Mouse (Mus musculus) liver, embryonic 12.5 days (tissue): ENCODE measurements around the gene Rbm4b. TPM values are rescaled to one million over a fixed set of nuclear protein-coding genes. Genes with fewer than 3 reads are reported as not detected.

ENCODE experiments used
- ATAC-seq: fragments of 200-750 bp; cut with Nextera tagmentation; 2 replicates; pipeline ENCODE4 v1.8.0; 2017; ENCODE audit warnings: moderate number of reproducible peaks, mild to moderate bottlenecking, moderate library complexity
- H3K27ac ChIP-seq: fragments of 300-500 bp; sonication (generic); 2 replicates; pipeline ENCODE4 v1.5.1; 2016; ENCODE audit warnings: mild to moderate bottlenecking
- H3K27me3 ChIP-seq: fragments of 300-500 bp; sonication (generic); replicated peaks from 2 replicates; pipeline ENCODE4 v1.6.1; 2016; ENCODE audit warnings: mild to moderate bottlenecking, moderate library complexity
- H3K36me3 ChIP-seq: fragments of 300-500 bp; sonication (generic); 2 replicates; pipeline ENCODE4 v1.6.1; 2016; ENCODE audit warnings: mild to moderate bottlenecking, moderate library complexity
- H3K4me1 ChIP-seq: fragments of 300-500 bp; sonication (generic); 2 replicates; pipeline ENCODE4 v1.6.1; 2016
- H3K4me2 ChIP-seq: fragments of 300-500 bp; sonication (generic); 2 replicates; pipeline ENCODE4 v1.6.1; 2016; ENCODE audit warnings: mild to moderate bottlenecking, moderate library complexity
- H3K4me3 ChIP-seq: fragments of 300-500 bp; sonication (generic); 2 replicates; pipeline ENCODE4 v1.5.1; 2016; ENCODE audit warnings: mild to moderate bottlenecking, moderate library complexity
- H3K9ac ChIP-seq: fragments of 300-500 bp; sonication (generic); 2 replicates; pipeline ENCODE4 v1.6.1; 2016; ENCODE audit warnings: mild to moderate bottlenecking, moderate library complexity
- H3K9me3 ChIP-seq: fragments of 300-500 bp; sonication (generic); replicated peaks from 2 replicates; pipeline ENCODE4 v1.6.1; 2016; ENCODE audit warnings: mild to moderate bottlenecking, moderate library complexity
- WGBS: fragments of 180-500 bp; shearing (Covaris S2); methylation state at CpG from one replicate; pipeline ENCODE4 v1.1.7; 2016; ENCODE audit not compliant: insufficient replicate concordance; 5-methylcytosine and 5-hydroxymethylcytosine counted together
- polyA plus RNA-seq: library from polyadenylated mRNA; unstranded; fragments of >200 nt; fragmentation: Nextera tagmentation; extraction: Ambion mirVana; gene quantifications from 2 replicates; pipeline ENCODE4 v1.2.1, GENCODE M21; 2016

Rbm4b gene
- polyA plus RNA-seq, 1 experiment from 2014 or later, result 24.0 TPM

DNA sequence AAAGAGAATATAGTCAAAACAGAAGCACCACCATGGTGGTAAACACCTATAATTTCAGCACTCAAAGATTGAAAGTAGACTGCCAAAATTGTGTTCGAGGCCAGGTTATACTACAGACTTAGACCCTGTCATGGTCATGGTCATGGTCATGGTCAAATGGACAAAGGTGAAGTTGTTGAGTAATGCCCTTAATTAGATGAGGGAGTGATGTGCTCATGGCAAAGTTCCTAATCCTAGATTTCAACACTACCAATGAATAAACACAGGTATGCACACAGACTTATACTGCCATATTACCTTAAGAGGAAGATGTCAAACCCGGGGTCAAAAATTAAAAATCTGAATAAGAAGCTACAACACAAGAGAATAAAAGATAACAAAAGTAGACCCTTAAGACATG lies 30.0 kb downstream of the Rbm4b start:
- peaks cover 99% of the 10 kb centered on the region for H3K36me3 ChIP-seq
- H3K9ac ChIP-seq, result no peak overlapping the region
- 92% methylated on average over 2 of the region's 2 CpGs for WGBS

DNA sequence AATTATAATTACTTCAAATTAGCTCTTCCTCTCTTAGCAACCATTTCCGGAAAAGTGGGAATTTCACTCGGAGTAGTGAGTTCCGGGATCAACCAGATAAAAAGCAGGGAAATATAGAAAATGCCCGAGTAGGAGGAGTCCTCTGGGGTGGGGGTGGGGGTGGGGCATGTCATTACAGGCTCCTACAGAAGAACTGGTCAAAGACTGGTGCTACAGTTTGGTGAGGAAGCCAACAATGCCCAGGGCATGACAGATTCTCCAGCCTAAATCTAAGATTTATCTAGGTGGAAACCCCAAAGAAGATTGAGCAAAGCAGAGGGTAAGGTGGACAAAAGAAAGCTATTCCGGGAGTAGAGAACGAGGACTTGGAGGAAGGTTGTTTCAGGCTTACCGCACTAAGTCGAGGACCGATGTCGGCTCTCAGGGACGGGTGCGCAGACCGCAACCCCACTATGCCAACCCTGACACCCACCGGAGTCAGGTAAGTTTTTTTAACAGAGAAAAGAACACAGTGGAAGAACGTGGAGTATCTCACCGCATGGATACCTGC lies 37.1 kb downstream of the Rbm4b start:
- H3K4me1 ChIP-seq, result peaks cover 76% of the 10 kb centered on the region
- ATAC-seq, result peak; percentile 42
- under 1% methylated on average over 16 of the region's 16 CpGs for WGBS

More for the DNA sequence above, 30.0 kb downstream of the Rbm4b start:
- Histone ChIP-seq H3K4me1 (peaks cover 34% of the 10 kb centered on the region), H3K27ac (no peak overlapping the region), H3K27me3 (no peaks in the 10 kb centered on the region), H3K4me3 (no peak overlapping the region), H3K9me3 (no peaks in the 10 kb centered on the region), H3K4me2 (no peak overlapping the region)
- no peak for ATAC-seq

DNA sequence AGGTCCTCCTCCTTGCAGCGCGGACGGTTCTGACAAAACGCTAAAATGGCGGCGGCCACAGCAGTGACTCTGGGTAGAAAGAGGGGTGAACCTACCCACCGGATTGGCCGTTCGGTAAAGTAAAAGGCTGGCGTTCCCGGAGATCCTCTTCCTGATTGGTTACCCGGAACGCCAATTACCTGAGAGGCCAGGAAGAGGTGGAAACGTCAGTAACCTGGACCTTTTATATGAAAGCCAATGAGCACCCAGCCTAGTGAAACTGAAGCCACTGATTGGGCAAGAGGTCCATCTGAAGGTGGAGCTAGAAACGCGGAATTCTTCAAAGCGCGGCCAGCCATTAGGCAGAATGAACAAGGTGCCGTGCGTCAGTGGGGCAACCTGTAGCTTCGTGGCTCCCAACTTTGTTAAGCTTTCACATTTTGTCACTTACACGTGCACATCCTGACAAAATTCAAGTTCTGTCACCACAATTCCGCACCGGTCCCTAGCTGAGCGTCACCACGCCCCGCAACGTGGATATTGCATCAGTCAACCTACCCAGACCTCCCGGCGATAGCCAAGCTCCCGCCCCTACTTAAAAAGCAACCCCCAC lies 37.6 kb downstream of the Rbm4b start, which contains the start of gene Rbm4:
Gene Rbm4, minus strand, starts transcription at position 71 of the 592 bp plus-strand sequence.
- H3K9ac ChIP-seq, result peak within 1 kb of the TSS; percentile 81
- WGBS, result under 1% methylated on average over 31 of the region's 31 CpGs
- H3K4me1 ChIP-seq, result peaks cover 76% of the 10 kb centered on the region
- H3K36me3 ChIP-seq, result peaks cover 67% of the 10 kb centered on the region
- peak within 1 kb of the TSS; percentile 89 for H3K27ac ChIP-seq
- peak within 1 kb of the TSS; percentile 79 for H3K4me3 ChIP-seq
- no peaks in the 10 kb centered on the region for H3K27me3 ChIP-seq
- ATAC-seq, result peak; percentile 97
- H3K4me2 ChIP-seq, result peak within 1 kb of the TSS; percentile 88
- H3K9me3 ChIP-seq, result no peaks in the 10 kb centered on the region

More for the DNA sequence above, 37.1 kb downstream of the Rbm4b start:
- Histone ChIP-seq H3K27me3 (no peaks in the 10 kb centered on the region), H3K9me3 (no peaks in the 10 kb centered on the region), H3K27ac (peak overlapping the region; percentile 89), H3K36me3 (peaks cover 67% of the 10 kb centered on the region), H3K4me2 (peak overlapping the region; percentile 88), H3K9ac (peak overlapping the region; percentile 81), H3K4me3 (peak overlapping the region; percentile 79)

DNA sequence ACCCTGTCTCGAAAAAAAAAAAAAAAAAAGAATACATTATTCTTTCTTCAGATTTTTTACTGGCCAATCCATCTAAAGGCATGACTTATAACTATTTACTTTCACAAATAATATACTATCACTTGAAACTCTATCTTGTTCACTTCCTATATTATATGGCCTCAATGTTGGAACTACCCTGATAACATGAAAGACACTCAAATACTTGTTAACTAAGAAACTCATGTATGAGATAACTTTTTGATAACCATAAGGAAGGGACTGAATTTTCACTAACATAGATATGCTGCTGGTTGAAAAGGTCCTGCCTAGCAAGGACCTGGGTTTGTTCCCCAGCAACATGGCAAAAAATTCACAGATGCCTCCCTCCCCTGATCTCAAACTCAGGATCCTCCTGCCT lies 39.6 kb downstream of the Rbm4b start:
- Histone ChIP-seq H3K27me3 (no peaks in the 10 kb centered on the region), H3K4me3 (no peak overlapping the region), H3K36me3 (peaks cover 68% of the 10 kb centered on the region), H3K27ac (peak overlapping the region; percentile 58), H3K4me2 (no peak overlapping the region), H3K9ac (no peak overlapping the region), H3K9me3 (no peaks in the 10 kb centered on the region), H3K4me1 (peaks cover 60% of the 10 kb centered on the region)
- 56% methylated on average over 1 of the region's 1 CpGs for WGBS
- no peak for ATAC-seq

- Histone ChIP-seq H3K4me2 (no peak overlapping the region), H3K9me3 (no peaks in the 10 kb centered on the region), H3K27ac (0 out of 2 replicates have a peak overlapping the region, but pooled peaks have one; percentile 28), H3K4me3 (no peak overlapping the region), H3K9ac (no peak overlapping the region), H3K36me3 (peaks cover 70% of the 10 kb centered on the region), H3K4me1 (peaks cover 43% of the 10 kb centered on the region), H3K27me3 (no peaks in the 10 kb centered on the region)
- WGBS, result 90% methylated on average over 2 of the region's 2 CpGs
- no peak for ATAC-seq
Observed at GRCm38 (mm10) chr19:4797846-4798245, 41.5 kb downstream of the Rbm4b start.

DNA sequence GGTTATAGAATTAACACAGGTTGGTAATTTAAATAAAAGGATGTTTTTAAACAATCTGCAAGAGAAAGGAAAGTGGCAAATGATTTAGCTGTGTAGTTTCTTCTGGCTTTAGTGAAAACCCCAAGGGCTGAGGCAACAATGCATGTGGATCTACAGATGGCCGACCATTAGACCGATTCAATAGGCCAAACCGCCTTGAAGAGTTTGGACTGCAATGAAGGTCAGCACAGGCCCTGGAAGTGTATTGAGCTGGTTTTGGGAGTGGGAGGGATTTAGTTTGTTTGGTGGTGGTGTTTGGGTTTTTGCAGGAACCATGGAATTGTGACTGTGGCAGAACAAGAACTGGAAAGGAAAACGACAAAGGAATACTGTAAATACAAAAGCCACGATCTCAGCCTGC lies 42.8 kb downstream of the Rbm4b start:
- Histone ChIP-seq H3K27me3 (no peaks in the 10 kb centered on the region), H3K4me1 (peaks cover 51% of the 10 kb centered on the region), H3K9ac (no peak overlapping the region), H3K4me2 (no peak overlapping the region), H3K9me3 (no peaks in the 10 kb centered on the region), H3K27ac (no peak overlapping the region), H3K4me3 (no peak overlapping the region), H3K36me3 (peaks cover 82% of the 10 kb centered on the region)
- 90% methylated on average over 5 of the region's 5 CpGs for WGBS
- no peak for ATAC-seq

DNA sequence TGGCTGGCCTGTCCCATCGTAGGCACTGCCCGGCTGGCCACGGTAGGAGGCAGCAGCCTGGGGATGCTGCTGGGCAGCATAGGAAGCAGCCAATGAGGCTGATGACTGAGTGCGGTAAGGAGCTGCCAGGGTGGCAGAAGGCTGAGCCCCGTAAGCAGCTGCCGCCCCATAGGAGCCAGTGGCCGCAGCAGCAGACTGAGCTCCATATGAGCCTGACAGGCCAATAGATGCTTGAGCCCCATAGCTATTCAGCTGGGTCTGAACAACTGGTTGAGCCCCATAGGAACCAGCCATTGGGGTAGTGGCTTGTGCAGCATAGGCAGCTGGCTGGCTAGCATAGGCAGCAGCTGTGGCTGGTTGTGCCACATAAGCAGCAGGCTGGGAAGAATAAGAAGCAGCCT lies 46.4 kb downstream of the Rbm4b start:
- Histone ChIP-seq H3K27ac (no peak overlapping the region), H3K36me3 (peaks cover 86% of the 10 kb centered on the region), H3K4me2 (no peak overlapping the region), H3K27me3 (no peaks in the 10 kb centered on the region), H3K4me1 (peaks cover 51% of the 10 kb centered on the region), H3K9me3 (no peaks in the 10 kb centered on the region), H3K9ac (no peak overlapping the region), H3K4me3 (no peak overlapping the region)
- WGBS, result 90% methylated on average over 7 of the region's 7 CpGs
- no peak for ATAC-seq

GRCm38 (mm10) chr19:4803283-4803682 lies 47.0 kb downstream of the Rbm4b start:
- no peak overlapping the region for H3K4me3 ChIP-seq
- no peak for ATAC-seq
- WGBS, result 81% methylated on average over 10 of the region's 10 CpGs

GRCm38 (mm10) chr19:4810309-4810708 lies 54.0 kb downstream of the Rbm4b start:
- peak overlapping the region; percentile 96 for H3K4me3 ChIP-seq
- H3K4me1 ChIP-seq, result peaks cover 51% of the 10 kb centered on the region
- peak overlapping the region; percentile 90 for H3K4me2 ChIP-seq
- H3K27me3 ChIP-seq, result no peaks in the 10 kb centered on the region
- peak overlapping the region; percentile 89 for H3K9ac ChIP-seq
- under 1% methylated on average over 14 of the region's 14 CpGs for WGBS
- H3K36me3 ChIP-seq, result peaks cover 19% of the 10 kb centered on the region; the same call in 1 of the 2 replicates
- H3K9me3 ChIP-seq, result no peaks in the 10 kb centered on the region; the same call in 1 of the 2 replicates
- ATAC-seq, result no peak
- H3K27ac ChIP-seq, result peak overlapping the region; percentile 96

More at GRCm38 (mm10) chr19:4803283-4803682, 47.0 kb downstream of the Rbm4b start:
- Histone ChIP-seq H3K36me3 (peaks cover 84% of the 10 kb centered on the region), H3K9ac (no peak overlapping the region), H3K4me2 (no peak overlapping the region), H3K4me1 (peaks cover 51% of the 10 kb centered on the region), H3K27me3 (no peaks in the 10 kb centered on the region), H3K27ac (no peak overlapping the region), H3K9me3 (no peaks in the 10 kb centered on the region)

DNA sequence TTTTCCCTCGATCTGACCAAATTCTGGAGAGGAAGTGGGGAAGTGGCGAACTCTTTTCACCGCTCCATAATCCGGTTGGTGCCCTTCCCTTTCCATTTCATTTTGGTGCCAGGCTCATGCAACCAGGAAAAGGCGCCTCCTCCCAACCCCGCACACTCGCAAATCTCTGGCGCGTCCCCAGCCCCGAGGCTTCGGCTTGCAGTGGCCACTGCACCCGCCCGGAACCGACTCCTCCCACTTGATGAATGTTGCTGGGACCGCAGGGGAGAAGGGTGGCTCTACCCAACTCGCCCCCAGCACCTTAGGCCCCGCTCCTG lies 54.4 kb downstream of the Rbm4b start:
- Histone ChIP-seq H3K4me3 (peak overlapping the region; percentile 96), H3K36me3 (peaks cover 18% of the 10 kb centered on the region; the same call in 1 of the 2 replicates), H3K27me3 (no peaks in the 10 kb centered on the region), H3K4me1 (peaks cover 47% of the 10 kb centered on the region), H3K27ac (peak overlapping the region; percentile 96), H3K9me3 (no peaks in the 10 kb centered on the region; the same call in 1 of the 2 replicates), H3K4me2 (peak overlapping the region; percentile 90), H3K9ac (peak overlapping the region; percentile 89)
- WGBS, result under 1% methylated on average over 17 of the region's 17 CpGs
- no peak for ATAC-seq

DNA sequence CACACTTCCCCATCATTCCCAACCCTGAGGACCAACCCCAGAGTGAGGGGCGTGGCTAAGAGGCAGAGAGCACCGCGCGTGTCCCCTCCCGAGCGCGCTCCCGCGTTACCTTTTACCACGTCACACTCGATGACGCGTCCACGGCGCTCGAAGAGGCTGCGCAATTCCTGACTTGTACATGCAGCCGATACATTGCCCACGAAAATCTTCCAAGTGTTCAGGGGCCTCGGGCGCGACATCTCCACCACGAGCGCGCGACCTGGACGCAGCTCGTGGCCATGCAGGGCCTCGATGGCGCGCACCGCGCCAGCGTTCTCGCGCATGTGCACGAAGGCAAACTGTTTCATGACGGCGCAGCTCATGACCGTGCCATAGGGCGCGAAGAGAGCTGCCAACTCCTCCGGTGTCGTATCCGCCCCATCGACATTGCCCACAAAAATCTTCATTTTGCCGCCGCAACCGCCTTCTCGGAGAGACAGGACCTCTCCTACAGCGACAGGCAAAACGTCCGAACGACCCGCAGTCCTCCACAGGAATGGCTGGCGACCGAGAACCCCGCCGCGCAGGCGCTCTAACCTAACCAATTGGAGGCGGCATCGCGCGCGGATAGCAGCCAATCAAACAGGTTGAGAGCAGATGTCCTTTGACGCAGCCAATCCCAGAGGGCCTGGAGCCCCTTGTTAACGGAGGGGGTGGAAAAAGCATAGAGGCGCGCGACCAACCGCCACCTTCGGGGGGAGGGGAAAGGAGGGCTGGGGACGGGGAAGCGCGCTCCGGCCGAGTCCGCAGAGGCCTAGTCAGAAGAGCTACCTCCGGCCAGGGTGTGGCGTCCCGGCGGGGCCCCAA lies 55.0 kb downstream of the Rbm4b start, which contains the start of the genes Gm21992 and Rbm14:
Gene Gm21992, minus strand, starts transcription at position 550 of the 846 bp plus-strand sequence.
Gene Rbm14, minus strand, starts transcription at position 572 of the 846 bp plus-strand sequence.
- Histone ChIP-seq H3K4me3 (peak within 1 kb of the TSS; percentile 96), H3K27me3 (no peaks in the 10 kb centered on the region), H3K4me2 (peak within 1 kb of the TSS; percentile 90), H3K36me3 (peaks cover 12% of the 10 kb centered on the region; the same call in 1 of the 2 replicates), H3K4me1 (peaks cover 41% of the 10 kb centered on the region), H3K27ac (peak within 1 kb of the TSS; percentile 96), H3K9me3 (no peaks in the 10 kb centered on the region; the same call in 1 of the 2 replicates), H3K9ac (peak within 1 kb of the TSS; percentile 89)
- under 1% methylated on average over 83 of the region's 83 CpGs for WGBS
- ATAC-seq, result peak; percentile 97
